Mouse (Mus musculus): Measurements from ENCODE around the gene Wscd2. TPM values are rescaled to one million over a fixed set of nuclear protein-coding genes. Genes with fewer than 3 reads are reported as not detected.

The Wscd2 gene
- total and polyA plus RNA-seq, 3 experiments, result not detected

DNA sequence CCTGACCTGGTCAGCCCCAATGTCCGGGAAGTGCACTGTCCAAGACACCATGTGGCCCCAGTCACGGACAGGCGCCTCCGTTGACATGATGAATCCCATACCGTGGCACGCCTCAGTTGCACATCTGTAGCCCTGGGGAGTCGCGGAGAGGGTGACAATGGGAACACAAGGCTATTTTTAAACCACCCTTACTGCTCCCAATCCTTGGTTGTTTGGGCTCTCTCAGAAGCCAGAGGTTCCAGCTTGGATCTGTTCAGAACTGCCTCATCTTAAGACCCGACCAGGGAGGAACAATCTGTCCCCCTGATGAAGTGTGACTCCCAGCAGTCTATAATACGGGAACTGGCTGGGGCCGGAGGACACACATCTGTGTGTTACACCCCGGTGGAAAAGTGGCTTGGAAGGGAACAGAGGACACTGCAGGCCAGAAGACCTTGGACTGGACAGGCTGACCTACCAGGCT, 121.7 kb downstream of the Wscd2 start:
- H3K27ac ChIP-seq (ENCODE audit: control insufficient read depth, low read depth, low read length), result no peak overlapping the region
- no peak for TF ChIP-seq MEF2A (IDR thresholded peaks at IDR 0.05; ENCODE audit: extremely low read depth, insufficient replicate concordance, low read depth, low read length, poor library complexity, severe bottlenecking)
- no peak for TF ChIP-seq TCF12 (IDR thresholded peaks at IDR 0.05; ENCODE audit: low read depth, low read length)
- no peak for TF ChIP-seq MAX (IDR thresholded peaks at IDR 0.05; ENCODE audit: low read length)
- no peak for TF ChIP-seq NELFE (IDR thresholded peaks at IDR 0.05; ENCODE audit: low read depth, low read length)
- no peaks in the 10 kb centered on the region for H3K9me3 ChIP-seq (replicated peaks; ENCODE audit: insufficient read depth, low read length)
- no peaks in the 10 kb centered on the region for H3K79me2 ChIP-seq (ENCODE audit: control insufficient read depth, insufficient read depth, low read length, poor library complexity)
- no peak for DNase-seq (ENCODE audit: low read depth, low spot score)
- H3K36me3 ChIP-seq (ENCODE audit: control insufficient read depth in 1 of 2, insufficient read depth in 2 of 2, low read length in 2 of 2), result no peaks in the 10 kb centered on the region
- H3K27me3 ChIP-seq (ENCODE audit: control insufficient read depth in 1 of 2, insufficient read depth in 2 of 2, low read length in 2 of 2), result no peaks in the 10 kb centered on the region
- no peak overlapping the region for H3K9ac ChIP-seq (ENCODE audit: control insufficient read depth, low read depth, low read length, poor library complexity, severe bottlenecking)
- no peak overlapping the region for H3K4me3 ChIP-seq (ENCODE audit: control insufficient read depth in 1 of 2, insufficient read depth in 1 of 2, low read depth in 2 of 2, low read length in 2 of 2)
- H3K4me1 ChIP-seq (ENCODE audit: control insufficient read depth in 1 of 2, insufficient read depth in 2 of 2, low read length in 2 of 2), result no peaks in the 10 kb centered on the region

DNA sequence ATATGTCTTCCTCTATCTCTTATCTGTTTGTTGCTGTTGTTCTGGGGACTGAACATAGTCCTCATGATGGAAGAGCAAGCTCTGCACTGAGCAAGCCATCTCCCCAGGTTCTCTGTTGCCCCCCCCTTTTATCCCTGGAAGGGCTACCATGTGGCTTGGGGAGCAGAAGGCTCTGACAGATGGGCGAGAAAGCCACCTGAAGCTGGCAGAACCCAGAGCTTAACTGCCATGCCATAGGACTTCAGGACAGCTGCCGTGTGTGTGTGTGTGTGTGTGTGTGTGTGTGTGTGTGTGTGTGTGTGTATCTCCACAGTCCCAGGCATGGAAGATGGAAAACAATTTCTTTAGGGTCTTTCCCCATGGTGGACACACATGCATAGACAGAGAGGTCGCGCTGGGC, 128.6 kb downstream of the Wscd2 start:
- Histone ChIP-seq H3K4me1 (ENCODE audit: control insufficient read depth in 1 of 2, insufficient read depth in 2 of 2, low read length in 2 of 2) (no peaks in the 10 kb centered on the region), H3K36me3 (ENCODE audit: control insufficient read depth in 1 of 2, insufficient read depth in 2 of 2, low read length in 2 of 2) (no peaks in the 10 kb centered on the region), H3K9me3 (replicated peaks; ENCODE audit: insufficient read depth, low read length) (no peaks in the 10 kb centered on the region), H3K9ac (ENCODE audit: control insufficient read depth, low read depth, low read length, poor library complexity, severe bottlenecking) (no peak overlapping the region), H3K4me3 (ENCODE audit: control insufficient read depth in 1 of 2, insufficient read depth in 1 of 2, low read depth in 2 of 2, low read length in 2 of 2) (no peak overlapping the region), H3K79me2 (ENCODE audit: control insufficient read depth, insufficient read depth, low read length, poor library complexity) (no peaks in the 10 kb centered on the region), H3K27ac (ENCODE audit: control insufficient read depth, low read depth, low read length) (no peak overlapping the region), H3K27me3 (ENCODE audit: control insufficient read depth in 1 of 2, insufficient read depth in 2 of 2, low read length in 2 of 2) (no peaks in the 10 kb centered on the region)
- TF ChIP-seq ETS1 (IDR thresholded peaks at IDR 0.05; ENCODE audit: low read depth, low read length) (no peak), POLR2AphosphoS5 (IDR thresholded peaks at IDR 0.05; ENCODE audit: borderline replicate concordance, low read depth, low read length) (no peak)
- DNase-seq (ENCODE audit: low read depth, low spot score), result no peak

DNA sequence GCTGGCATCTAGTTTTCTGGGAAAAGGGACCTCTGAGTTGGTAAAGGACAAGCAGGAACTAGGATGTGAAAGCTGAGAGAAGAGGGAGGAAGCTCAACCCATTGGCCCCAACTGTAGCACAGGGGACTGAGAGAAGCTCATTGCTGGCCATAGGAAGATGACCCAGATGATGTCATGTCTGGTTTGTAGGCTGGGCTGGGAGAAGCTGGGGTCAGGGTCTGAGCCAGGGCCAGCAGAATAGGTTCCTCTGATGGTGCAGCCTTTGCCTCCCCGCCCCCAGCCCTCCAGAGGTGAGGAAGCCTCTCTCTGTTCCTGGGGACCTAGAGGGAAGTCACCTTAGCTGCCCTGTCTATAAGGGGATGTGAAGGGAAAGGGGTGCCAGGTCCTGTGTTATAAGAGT, 129.0 kb downstream of the Wscd2 start:
- no peak overlapping the region for H3K9ac ChIP-seq (ENCODE audit: control insufficient read depth, low read depth, low read length, poor library complexity, severe bottlenecking)
- no peaks in the 10 kb centered on the region for H3K27me3 ChIP-seq (ENCODE audit: control insufficient read depth in 1 of 2, insufficient read depth in 2 of 2, low read length in 2 of 2)
- TF ChIP-seq BHLHE40 (IDR thresholded peaks at IDR 0.05; ENCODE audit: borderline replicate concordance, low read depth, low read length) (no peak), CTCF (IDR thresholded peaks at IDR 0.05 in 2 of 3, conservative IDR thresholded peaks at IDR 0.05 in 1 of 3; ENCODE audit: control insufficient read depth in 1 of 3, insufficient read depth in 1 of 3, low read depth in 2 of 3, low read length in 3 of 3, poor library complexity in 1 of 3, severe bottlenecking in 1 of 3) (no peak), USF2 (IDR thresholded peaks at IDR 0.05; ENCODE audit: borderline replicate concordance in 1 of 2, insufficient read depth in 1 of 2, low read depth in 1 of 2, low read length in 2 of 2) (no peak), GATA1 (IDR thresholded peaks at IDR 0.05; ENCODE audit: low read depth, low read length) (no peak), USF1 (IDR thresholded peaks at IDR 0.05; ENCODE audit: low read depth, low read length) (no peak), EP300 (IDR thresholded peaks at IDR 0.05; ENCODE audit: low read depth in 1 of 2, low read length in 2 of 2) (no peak), MAFK (IDR thresholded peaks at IDR 0.05; ENCODE audit: borderline replicate concordance, low read depth, low read length) (no peak), MYB (IDR thresholded peaks at IDR 0.05; ENCODE audit: low read depth, low read length) (no peak)
- no peaks in the 10 kb centered on the region for H3K36me3 ChIP-seq (ENCODE audit: control insufficient read depth in 1 of 2, insufficient read depth in 2 of 2, low read length in 2 of 2)
- no peak overlapping the region for H3K4me3 ChIP-seq (ENCODE audit: control insufficient read depth in 1 of 2, insufficient read depth in 1 of 2, low read depth in 2 of 2, low read length in 2 of 2)
- no peaks in the 10 kb centered on the region for H3K9me3 ChIP-seq (replicated peaks; ENCODE audit: insufficient read depth, low read length)
- no peaks in the 10 kb centered on the region for H3K4me1 ChIP-seq (ENCODE audit: control insufficient read depth in 1 of 2, insufficient read depth in 2 of 2, low read length in 2 of 2)
- no peaks in the 10 kb centered on the region for H3K79me2 ChIP-seq (ENCODE audit: control insufficient read depth, insufficient read depth, low read length, poor library complexity)
- DNase-seq (ENCODE audit: low read depth, low spot score), result no peak
- no peak overlapping the region for H3K27ac ChIP-seq (ENCODE audit: control insufficient read depth, low read depth, low read length)
